Mouse (Mus musculus): ENCODE measurements around the gene Cyp2c67. TPM values are rescaled to one million over a fixed set of nuclear protein-coding genes. Genes with fewer than 3 reads are reported as not detected.
"Not testable (repeated sequence)": the region's sequence is repeated elsewhere in the genome, so short reads cannot be mapped to it uniquely, and the experiment has no call there.

The Cyp2c67 gene
- 0.45 and 0.86 TPM in 2 replicates for polyA plus RNA-seq (2015; fragmentation: Nextera tagmentation; extraction: Ambion mirVana)

DNA sequence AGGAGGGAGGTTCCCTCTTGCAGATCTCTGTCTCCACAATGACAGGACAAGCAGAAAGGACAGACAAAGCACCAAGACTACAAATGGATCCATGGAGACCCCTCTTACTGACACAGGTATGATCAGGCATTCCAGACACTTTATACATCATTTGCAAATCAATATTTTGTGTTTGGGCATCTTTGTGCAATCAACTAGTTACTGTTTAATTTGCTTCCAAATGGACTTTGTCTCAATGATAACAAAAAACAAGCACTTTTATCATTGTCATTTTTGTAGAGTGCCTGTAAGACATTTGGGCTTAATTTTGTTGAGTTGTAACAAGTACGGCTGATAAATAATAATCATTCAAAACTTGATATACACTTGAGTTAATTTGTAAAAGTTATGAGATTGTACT is at the start of gene Cyp2c67:
TSS of gene Cyp2c67 (minus strand) at position 114 of the 400 bp plus-strand sequence.
- Histone ChIP-seq H3K4me2 (no peak within 1 kb of the TSS), H3K4me1 (replicated peaks) (no peaks in the 10 kb centered on the region), H3K9me3 (replicated peaks) (peaks cover 6% of the 10 kb centered on the region; the same call in 1 of the 2 replicates), H3K4me3 (replicated peaks) (no peak within 1 kb of the TSS), H3K9ac (no peak within 1 kb of the TSS), H3K27me3 (no peaks in the 10 kb centered on the region), H3K27ac (no peak within 1 kb of the TSS), H3K36me3 (no peaks in the 10 kb centered on the region)
- DNase-seq (no peak), ATAC-seq (ENCODE audit: low read depth) (no peak)
- WGBS (ENCODE audit: insufficient replicate concordance): 70% methylated on average over 1 of the region's 1 CpGs

DNA sequence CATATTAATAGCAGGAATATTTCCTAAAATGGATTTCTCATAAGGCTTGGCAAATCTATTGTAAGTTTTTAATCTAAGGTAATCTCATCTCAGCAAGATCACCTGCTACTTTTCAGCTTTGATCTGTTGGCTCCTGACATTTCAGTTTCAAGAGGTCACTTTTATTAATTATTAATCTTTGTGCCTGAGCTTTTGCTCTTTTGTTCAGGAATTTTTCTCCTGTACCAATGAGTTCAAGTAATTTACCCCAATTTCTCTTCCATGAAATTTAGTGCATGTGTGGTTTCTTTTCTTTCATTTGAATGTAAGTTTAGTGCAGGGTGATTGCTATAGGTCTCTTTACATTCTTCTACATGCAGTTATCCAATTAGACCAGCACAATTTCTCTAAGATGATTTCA is 16.8 kb upstream of the Cyp2c67 start:
- not testable (repeated sequence) for H3K27me3 ChIP-seq; ATAC-seq (ENCODE audit: low read depth); H3K9me3 ChIP-seq (replicated peaks); DNase-seq; H3K4me3 ChIP-seq (replicated peaks); H3K4me1 ChIP-seq (replicated peaks); H3K27ac ChIP-seq; H3K9ac ChIP-seq; H3K36me3 ChIP-seq; H3K4me2 ChIP-seq

DNA sequence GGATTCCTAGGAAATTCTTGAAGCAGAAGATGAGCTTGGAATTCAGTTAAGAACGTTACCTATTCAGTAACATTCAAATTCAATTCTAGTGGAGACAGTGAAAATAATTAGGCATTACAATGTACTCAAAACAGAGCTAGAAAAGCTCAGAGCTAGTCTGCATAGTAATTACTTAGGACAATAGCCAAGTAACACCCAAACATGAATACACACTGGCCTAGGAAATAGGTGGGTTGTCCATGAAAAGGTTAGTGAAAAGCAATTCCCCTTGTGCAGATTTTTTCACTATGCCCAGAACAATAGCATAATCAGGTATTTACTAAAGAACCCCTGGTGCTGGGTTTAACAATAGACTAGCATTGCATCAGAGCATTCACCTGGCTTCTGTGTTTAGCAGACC is 3.5 kb upstream of the Cyp2c67 start:
- DNase-seq (no peak), ATAC-seq (ENCODE audit: low read depth) (no peak)
- Histone ChIP-seq H3K9ac (no peak overlapping the region), H3K4me3 (replicated peaks) (no peak overlapping the region), H3K4me2 (no peak overlapping the region), H3K36me3 (no peaks in the 10 kb centered on the region), H3K9me3 (replicated peaks) (peaks cover 2% of the 10 kb centered on the region; the same call in 1 of the 2 replicates), H3K4me1 (replicated peaks) (no peaks in the 10 kb centered on the region), H3K27ac (no peak overlapping the region), H3K27me3 (no peaks in the 10 kb centered on the region)
- WGBS (ENCODE audit: insufficient replicate concordance): 23% methylated on average over 1 of the region's 1 CpGs

GRCm38 (mm10) chr19:39647519-39647918 is 1.3 kb downstream of the Cyp2c67 start:
- Histone ChIP-seq H3K4me3 (replicated peaks) (no peak overlapping the region), H3K36me3 (no peaks in the 10 kb centered on the region), H3K4me2 (no peak overlapping the region), H3K27ac (no peak overlapping the region), H3K9ac (no peak overlapping the region), H3K27me3 (no peaks in the 10 kb centered on the region), H3K9me3 (replicated peaks) (peaks cover 6% of the 10 kb centered on the region; the same call in 1 of the 2 replicates), H3K4me1 (replicated peaks) (no peaks in the 10 kb centered on the region)
- no peak for DNase-seq
- no peak for ATAC-seq (ENCODE audit: low read depth)
- WGBS (ENCODE audit: insufficient replicate concordance): 72% methylated on average over 9 of the region's 9 CpGs

DNA sequence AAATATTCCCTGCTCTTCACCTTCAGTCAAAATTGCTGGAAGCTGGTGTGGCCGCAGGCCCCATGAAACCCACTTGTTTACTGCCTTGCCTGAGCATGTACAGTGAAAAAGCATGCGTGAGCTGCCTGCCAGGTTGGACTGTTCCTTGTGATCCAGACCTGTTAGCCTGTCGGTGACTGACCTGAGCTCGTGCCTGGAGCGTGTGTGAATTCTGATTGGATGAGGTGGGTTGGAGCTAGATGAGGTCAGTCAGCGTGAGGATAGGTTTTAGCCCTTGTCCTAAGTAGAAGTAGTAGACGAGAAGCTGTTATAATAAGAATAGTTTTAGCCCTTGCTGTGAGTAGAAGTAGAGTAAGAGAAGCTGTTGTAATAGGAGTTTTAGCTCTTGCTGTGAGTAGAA is 4.3 kb downstream of the Cyp2c67 start:
- H3K4me2 ChIP-seq; ATAC-seq (ENCODE audit: low read depth); H3K9me3 ChIP-seq (replicated peaks); H3K4me3 ChIP-seq (replicated peaks); DNase-seq; H3K4me1 ChIP-seq (replicated peaks); H3K27ac ChIP-seq; H3K27me3 ChIP-seq; H3K9ac ChIP-seq; H3K36me3 ChIP-seq: not testable (repeated sequence)
- WGBS (ENCODE audit: insufficient replicate concordance): 68% methylated on average over 7 of the region's 7 CpGs

Other genes with a start within 250 kb of the Cyp2c67 start
- gene Cyp2c38, start 186.0 kb downstream of the Cyp2c67 start, polyA plus RNA-seq (2015; fragmentation: Nextera tagmentation; extraction: Ambion mirVana): not detected in 2 replicates
- not detected in 2 replicates for gene Cyp2c39, start 138.2 kb downstream of the Cyp2c67 start, polyA plus RNA-seq (2015; fragmentation: Nextera tagmentation; extraction: Ambion mirVana)
- 79.3 and 101 TPM in 2 replicates for gene Cyp2c68, start 92.0 kb upstream of the Cyp2c67 start, polyA plus RNA-seq (2015; fragmentation: Nextera tagmentation; extraction: Ambion mirVana)
- gene Cyp2c40, start 163.8 kb upstream of the Cyp2c67 start, polyA plus RNA-seq (2015; fragmentation: Nextera tagmentation; extraction: Ambion mirVana): 0.59 TPM in 2 replicates
- gene Cyp2c69, start 237.7 kb upstream of the Cyp2c67 start, polyA plus RNA-seq (2015; fragmentation: Nextera tagmentation; extraction: Ambion mirVana): not detected in 2 replicates